Mouse (Mus musculus) left cerebral cortex, postnatal 25 days (tissue): ENCODE data around the gene Eya4. TPM values are rescaled to one million over a fixed set of nuclear protein-coding genes. Genes with fewer than 3 reads are reported as not detected.

Experiments used
- DNase-seq, 2 experiments: peaks; one replicate each; pipeline ENCODE4 v3.0.0; 2022; ENCODE audit warnings: low spot score in 2 of 2, mixed read lengths in 1 of 2
- intact Hi-C: fragments of 180-260 bp; cut with DNase I; formaldehyde crosslinking; loops from one replicate; pipeline ENCODE4 v1.15.1; 2025
- total RNA-seq, 2 experiments: library from RNA; stranded (reverse); gene quantifications; 2 replicates each; pipeline ENCODE4 v1.2.3; 2021

The Eya4 gene
- total RNA-seq: 1 to 10 TPM; 4.1 to 4.4 TPM

DNA sequence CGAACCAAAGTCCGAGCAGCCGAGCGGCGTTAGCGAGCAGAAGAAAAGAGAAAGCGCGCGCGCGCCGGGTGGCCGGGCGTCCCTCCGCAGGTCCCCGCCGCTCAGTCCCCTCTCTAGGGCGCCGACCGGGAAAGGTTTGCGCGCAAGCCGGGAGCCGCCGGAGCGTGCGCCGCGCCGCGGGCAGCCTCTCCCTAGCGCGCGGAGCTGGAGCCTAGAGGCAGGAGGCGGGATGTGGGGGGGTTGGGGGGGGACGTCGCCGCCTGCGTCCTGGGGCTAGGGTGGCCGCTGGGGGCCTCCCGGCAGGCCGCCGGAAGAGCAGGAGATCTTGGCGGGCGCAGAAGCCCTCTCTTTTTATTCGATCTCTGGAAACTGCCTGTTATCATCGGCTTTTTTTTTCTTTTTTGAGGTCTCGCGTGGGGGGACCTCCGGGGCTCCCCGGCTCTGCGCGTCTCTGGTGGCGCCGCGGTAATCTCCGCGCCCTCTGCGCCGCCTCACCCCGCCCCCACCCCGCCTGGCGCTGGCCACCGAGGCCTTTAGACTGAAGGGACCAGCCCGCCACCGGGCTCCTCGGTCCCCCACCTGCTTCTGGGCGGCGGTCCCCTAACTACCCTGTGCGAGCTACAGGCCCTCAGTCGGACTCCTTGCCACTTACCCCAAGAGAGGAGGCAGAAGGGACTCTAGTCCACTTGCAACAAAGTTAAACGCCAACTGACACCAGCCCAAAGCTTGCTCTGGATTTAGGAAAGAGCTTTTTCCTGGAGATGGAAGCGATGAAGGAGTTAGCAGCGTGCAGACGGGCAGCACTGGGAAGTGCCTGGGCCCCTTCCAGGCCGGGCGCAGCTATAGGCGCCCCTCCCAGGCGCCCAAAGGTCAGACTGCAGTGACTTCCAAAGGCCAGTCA is at the start of gene Eya4:
Gene Eya4 (minus strand): TSS at position 776 of the 901 bp plus-strand sequence.
- peak; percentile 45 to 47 for DNase-seq
- intact Hi-C loops: no loop called here

DNA sequence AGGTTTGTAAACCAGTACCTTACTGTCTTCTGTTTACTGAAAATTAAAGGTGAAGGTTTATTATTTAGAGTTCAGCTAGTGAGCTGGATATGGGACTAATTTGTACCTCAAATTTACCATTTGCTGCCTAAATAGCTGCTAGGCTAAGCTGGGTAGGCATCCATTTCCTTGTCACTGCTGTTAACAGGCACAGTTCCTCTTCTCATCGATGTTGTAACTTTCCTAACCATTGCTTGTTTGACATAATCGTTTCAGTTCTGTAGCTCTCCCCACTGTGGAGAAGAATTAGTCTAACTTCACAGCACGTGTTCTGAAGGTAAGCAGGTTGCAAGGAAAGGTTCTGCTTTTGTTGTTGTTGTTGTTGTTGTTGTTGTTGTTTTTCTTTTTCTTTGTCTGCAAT is 44.8 kb upstream of the Eya4 start:
- intact Hi-C loops: no loop called here
- DNase-seq: no peak

DNA sequence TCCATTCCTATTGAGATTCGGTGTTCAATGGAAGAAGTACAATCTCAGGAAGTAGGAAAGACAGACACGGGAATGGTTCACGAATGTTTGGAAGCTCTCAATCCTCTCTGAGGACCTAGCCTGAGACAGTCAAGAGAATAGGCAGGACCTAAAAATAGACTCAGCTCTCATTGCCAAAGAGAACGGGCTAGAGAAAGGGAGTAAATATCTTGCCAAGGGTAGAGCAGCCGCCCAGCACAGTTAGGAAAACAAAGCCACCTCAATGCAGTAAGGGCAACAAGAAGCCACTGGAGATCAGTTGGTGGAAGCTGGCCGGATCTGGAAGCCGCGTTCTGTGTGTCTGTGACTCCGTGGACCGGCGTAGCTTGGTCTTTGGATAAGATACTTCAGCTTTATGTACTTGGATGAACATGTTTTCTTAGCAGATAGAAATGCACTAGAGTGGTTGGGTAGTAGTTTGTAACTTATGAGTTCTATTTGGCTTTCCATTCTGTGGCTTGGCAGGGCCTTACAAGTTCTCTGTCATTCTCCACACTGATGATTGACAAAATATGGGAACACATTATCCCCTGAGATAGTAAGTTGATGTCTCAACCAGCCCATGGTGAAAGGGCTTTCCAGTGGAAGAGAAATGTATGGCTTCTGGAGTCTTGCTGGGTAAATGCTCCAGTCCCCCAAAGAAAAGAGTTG is 44.1 kb upstream of the Eya4 start:
- intact Hi-C loops: no loop called here

DNA sequence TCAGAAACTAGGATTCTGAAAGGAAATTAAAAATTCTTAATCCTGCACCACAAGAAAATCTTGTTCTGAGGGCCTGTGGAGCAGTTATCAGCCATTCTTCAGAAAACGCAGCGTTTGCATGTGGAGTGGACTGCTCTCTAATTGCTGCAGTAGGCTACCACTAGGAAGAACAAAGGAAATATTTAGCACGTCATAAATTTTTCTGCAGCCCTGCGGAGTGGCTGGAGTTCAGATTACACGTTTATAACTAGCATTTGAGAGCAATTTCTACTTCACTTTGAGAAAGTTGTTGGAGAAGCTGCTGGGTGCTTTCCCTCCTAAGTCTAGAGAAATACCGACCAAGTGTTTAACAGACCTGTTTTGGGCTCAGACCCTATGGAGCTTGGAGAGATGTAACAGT is 43.6 kb upstream of the Eya4 start:
- intact Hi-C loops: no loop called here
- no peak for DNase-seq

More for the DNA sequence above, 44.1 kb upstream of the Eya4 start:
- peak in 1 of 2 experiments; percentile 2 for DNase-seq

DNA sequence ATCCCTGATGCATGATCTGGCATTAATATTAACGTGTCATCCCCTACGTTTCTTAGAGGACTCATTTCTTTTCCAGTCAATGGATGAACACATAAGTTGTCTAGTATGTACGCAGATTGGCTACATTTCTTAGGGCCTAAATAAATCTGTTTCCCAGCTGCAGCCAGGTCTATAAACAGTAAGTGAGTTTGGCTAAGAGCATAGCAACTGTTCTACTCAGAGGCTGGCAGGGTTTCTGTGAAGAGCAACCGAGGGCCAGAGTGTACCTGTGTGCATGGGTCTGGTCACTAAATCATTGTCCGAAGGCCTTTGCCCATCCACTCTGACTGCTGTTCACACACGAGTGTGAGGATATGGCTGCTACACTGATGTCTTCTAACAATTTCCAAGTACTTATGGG is 13.3 kb upstream of the Eya4 start:
- intact Hi-C loops: no loop called here
- no peak for DNase-seq

DNA sequence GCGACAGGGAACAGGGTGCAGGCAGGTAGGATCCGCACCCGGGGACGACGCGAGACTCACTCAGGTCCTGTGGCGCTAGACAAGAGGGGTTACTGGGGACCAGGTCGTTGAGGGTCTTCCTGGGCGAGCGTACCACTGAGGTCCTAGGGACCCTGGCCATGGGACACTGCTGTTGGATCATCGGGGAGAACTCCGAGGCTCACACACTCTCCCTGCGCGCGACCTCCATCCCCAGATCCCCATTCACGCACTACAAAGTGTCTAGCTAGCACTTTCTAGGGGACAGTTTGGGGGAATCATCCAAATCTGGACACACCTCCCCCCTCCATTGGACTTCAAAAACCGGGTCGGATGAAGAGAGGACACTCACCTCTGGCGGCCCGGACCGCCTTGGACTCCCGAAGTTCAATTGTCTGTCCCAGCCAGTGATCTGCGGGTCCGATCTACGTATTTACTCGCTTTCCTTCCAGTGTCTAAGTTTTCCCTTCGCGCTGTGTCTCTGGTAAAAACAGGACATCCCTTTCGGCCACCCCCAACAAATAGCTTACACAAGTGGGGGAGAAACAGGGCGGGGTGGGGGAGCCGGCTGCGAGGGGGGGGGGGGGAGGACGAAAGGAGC is 1.1 kb downstream of the Eya4 start:
- intact Hi-C loops: loop anchor here (5.0 to 10.0 kb wide), 4 partner anchors 258 to 1197 kb away; no protein-coding TSS in a partner anchor
- DNase-seq: peak; percentile 5 to 9

DNA sequence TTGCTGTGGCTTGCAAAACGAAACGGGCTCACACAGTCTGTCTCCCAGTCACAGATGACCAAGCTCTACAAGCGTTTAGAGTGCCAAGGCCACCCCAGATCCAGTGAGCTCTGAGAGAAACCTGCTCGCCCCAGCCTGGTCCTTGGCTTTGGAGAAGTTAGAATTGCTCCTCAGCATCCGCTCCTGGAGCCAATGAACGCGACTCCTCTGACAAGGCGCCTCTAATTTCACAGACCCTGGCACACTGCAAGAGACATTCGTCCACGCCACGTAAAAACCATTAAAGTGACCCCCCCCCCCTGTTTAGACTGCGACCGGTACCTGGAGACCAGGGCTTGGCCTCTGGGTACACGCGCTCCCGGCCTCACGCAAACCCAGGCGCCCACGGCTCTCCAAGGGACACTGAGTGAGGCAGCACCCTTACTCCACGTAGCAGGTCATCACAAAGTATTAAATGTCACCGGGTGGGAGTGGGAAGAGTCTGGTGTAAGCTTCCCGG is 1.6 kb downstream of the Eya4 start:
- intact Hi-C loops: loop anchor here (5.0 to 10.0 kb wide), 4 partner anchors 258 to 1197 kb away; no protein-coding TSS in a partner anchor
- DNase-seq: peak in 1 of 2 experiments; percentile 7

DNA sequence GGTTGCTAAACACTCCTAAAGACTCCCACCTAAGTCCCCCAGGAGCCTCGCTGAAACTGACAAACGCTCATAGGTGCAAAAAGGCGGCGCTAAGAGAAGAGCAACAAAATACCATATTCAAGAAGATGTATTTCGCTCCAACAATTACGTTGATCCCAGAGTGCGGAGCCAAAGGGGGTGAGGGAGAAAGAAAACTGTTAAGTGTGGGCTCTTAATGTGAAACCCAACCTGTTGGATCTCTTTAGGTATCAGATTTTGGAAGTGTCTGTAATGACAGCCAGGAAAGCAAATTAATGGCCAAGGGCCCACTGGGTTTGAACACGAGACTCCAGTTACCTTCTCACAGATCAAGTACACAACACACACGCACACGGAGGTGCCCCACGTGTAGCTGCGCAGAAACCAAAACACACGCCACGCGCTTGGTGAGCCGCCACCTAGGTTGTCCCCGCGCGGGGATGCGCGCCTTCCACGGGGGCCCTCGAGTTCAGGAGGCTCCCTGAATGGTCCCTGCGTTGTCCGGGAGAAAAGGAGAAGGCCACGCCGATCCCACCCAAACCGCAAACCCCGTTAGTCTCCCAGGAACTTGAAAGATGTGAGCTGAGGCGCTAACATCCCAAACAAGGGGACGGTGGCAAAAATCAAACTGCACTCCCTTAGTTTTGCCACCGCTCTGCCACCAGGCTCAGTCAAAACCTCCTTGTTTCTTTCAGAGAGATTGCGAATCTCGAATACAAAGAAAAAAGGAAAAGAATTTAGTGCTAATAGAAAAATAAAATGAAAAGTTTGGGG is 2.3 kb downstream of the Eya4 start:
- intact Hi-C loops: loop anchor here (5.0 to 10.0 kb wide), 4 partner anchors 259 to 1196 kb away; no protein-coding TSS in a partner anchor

DNA sequence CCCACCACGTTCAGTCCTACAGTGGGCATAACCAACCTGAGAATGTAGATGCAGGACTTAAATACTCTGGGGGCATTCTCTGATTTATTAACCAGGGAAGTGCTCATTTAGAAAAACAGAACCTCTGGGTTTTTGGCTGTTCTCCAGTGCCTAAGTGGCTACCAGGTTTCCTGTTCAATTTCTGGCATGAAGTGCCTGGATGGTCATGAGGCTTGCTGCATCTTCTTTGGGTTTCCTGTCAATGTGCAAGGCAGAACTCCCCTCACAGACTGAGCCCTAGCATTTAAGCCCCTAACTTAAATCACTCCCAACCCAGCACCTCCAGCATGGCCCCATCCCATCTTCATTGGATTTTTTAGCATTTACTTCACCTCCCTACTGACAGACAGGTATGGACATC is 13.3 kb downstream of the Eya4 start:
- no peak for DNase-seq
- intact Hi-C loops: no loop called here

More for the DNA sequence above, 2.3 kb downstream of the Eya4 start:
- peak in 1 of 2 experiments; percentile 5 for DNase-seq

DNA sequence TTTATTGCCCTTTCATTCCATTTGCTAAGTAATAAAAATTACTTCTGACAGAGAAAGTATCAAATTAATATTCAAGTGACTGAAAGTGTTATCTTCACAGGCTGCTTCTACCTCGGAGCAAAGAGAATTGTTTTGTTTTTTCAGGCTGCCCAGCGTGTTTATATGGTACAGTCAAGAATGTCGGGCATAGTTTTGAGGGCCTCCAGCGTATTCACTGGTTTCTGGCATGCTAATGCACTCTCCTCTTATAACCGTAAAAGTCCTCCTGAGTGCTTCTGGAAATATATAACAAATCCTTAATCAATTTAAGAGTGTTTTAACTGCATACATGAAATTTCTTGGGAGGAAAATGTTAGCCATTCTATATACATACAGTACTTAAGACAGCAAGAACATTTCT is 17.8 kb downstream of the Eya4 start:
- intact Hi-C loops: no loop called here
- no peak for DNase-seq

DNA sequence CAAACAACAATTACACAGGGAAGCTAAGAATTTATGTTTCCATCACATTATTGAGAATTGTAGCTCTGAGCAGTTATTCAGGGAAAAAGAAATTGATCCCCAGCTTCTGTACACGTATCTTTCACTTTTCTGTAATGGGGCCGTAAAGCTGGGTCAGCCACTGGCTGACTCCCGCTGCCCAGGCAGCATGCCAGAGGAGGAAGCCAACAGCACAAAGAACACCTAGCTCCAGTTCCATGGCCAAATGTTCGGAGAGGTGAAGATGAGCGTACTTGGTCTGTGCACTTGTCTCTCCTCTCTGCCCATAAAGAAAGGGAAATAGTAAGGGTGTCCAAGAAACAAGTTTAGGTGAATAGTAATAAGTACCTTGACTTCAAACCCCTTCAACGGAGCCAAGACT is 22.9 kb downstream of the Eya4 start:
- DNase-seq: no peak
- intact Hi-C loops: no loop called here

DNA sequence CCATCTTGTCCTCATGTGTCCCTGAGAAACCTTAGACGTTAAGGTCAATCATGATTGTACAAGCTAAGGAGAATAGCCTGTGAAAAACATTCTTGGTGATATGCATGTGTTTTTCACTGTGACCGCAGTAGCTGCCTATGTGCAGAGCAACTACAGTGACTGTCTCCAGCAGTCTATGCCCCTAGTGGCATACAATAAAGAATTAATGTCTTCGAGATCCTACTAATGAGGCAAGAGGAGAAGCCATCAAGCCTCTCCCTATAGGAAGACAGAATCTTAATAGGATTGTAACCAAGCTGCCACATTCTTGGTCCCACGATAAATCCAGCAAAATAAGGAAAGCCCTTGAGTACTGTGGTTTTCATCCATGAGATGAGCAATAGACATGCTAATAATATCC is 28.3 kb downstream of the Eya4 start:
- no peak for DNase-seq
- intact Hi-C loops: no loop called here

DNA sequence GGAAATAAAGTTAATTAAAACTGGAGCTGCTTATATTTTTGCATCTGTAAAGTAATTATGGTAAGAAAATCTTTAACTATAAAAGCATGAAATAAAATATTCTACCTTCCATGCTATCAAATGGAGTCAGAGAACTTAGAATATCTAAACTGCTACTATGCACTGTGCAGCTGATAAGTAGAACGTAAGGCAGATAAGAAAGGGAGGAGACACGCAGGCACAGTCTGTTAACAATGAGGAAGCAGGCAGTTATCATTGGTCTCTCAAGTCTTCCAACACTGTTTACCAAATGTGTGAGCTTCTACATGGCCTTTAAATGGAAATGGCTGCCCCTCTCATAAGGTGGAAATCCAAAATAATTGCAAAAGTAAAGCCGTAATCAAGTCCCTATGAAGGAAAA is 55.0 kb downstream of the Eya4 start:
- DNase-seq: no peak

DNA sequence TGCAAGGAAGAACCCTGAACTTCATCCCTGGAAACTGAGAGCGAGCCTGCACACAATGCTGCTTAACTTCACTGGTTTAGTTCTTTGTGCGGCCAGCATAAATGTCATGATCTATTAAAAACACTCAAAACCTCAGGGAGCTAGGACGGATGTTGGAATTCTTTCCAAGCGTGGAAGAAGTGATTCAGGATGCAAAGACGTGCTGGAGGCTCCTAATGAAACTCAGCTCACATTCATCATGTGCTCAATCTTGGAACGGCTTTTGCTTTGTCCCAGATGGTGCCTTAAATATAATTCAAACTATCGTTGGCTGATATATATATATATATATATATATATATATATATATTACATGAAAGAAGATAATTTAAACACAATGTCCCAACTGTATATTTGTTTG is 58.1 kb downstream of the Eya4 start:
- peak in 1 of 2 experiments; percentile 6 for DNase-seq
- intact Hi-C loops: no loop called here

More for the DNA sequence above, 55.0 kb downstream of the Eya4 start:
- intact Hi-C loops: no loop called here

DNA sequence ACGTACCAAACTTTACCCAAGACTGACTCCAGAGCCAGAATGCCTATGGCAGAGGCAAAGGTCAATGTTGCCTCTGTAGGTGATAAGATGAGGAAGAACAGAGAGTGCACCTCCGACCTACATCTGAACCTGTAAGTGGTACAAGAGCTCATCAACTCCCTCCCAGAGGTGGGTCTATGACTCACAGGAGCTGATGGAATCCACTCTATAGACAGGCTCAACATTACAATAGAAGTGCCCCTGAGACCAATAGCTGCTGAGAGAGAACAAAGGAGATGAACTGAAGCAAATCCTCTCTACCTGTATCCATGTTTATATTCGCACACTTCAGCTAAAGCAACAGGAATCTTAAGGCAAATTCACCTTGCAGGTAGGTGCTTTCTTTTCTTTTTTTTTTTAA is 73.2 kb downstream of the Eya4 start:
- intact Hi-C loops: no loop called here
- DNase-seq: no peak

DNA sequence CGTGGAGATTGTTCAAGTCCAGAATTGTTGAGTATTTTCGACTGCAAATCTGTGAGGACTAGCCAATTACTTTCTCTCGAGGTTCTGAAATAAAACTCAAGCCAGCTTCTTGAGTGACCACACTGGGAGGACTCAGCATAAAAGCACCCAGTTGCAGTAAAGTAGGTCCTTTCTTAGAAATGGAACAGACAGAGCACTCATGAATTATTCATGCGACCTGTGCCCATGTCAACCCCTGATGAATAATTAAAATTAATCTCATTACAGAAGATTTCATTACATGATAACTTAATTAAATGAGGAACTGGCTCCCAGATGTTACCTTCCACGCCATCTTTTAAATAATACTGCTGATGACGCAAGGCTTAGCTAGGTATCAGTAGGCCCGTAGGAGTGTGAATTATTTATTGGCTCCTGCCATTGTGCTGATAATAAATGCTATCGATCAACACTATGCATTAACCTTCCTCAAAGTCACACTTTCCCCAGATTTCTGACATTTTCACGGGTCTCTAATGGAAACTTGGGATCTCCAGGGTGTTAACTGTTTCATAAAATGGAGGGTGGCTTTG is 79.5 kb downstream of the Eya4 start:
- intact Hi-C loops: no loop called here

DNA sequence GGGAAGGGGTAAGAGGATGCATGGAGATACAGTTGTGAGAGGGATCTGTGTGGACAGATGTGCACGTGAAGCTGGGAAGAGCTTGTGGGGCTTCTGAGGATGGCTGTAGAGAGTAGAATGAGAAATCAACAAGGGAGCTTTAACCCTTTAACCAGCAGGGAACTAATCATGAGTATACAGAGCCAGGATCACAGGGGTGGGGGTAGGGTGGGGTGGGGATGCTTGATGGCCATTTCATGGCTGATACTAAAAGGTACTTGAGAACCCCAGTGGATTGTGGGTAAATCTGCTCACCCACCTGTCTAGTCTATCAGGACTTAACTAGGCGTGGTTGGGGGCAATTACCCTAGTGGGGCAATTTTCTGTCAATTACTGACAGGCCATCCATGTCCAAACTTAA is 80.1 kb downstream of the Eya4 start:
- intact Hi-C loops: no loop called here
- DNase-seq: no peak

More for the DNA sequence above, 79.5 kb downstream of the Eya4 start:
- DNase-seq: no peak

DNA sequence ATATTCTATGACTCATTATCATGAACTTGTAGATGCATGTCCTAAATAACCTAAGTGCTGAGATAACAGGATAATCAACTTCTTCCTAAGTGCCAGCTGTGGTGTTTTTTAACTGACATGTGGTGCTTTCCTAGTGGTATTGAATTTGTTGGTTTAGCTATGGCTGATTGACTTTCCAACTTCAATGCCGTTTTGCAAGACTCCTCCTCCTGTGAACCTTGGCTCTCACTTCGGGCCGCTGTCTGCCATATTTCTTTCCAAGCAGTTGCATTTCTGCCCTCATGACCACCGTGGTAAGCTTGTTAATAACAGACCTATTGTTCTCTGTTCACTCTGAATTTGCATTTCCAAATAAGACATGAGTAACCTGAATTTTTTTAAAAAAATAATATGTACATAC is 98.4 kb downstream of the Eya4 start:
- intact Hi-C loops: no loop called here
- no peak for DNase-seq

DNA sequence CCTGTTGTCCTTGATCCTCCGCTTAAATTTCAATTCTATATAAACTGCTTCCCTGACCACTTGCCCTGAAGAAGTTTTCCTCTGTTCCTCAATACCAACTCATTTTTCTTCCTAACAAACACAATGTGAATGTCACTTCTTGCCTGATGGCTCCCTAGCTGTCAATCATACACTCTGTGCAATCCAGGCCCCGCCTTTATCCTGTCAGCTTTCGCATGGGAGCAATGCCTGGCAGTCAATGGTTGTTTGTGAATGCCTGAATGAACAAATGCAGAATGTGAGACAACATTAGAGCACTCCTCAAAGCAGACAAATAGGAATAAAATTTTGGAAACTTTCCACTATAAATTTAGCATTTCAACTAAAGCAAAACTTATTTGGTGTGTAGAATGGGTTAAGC is 104.1 kb downstream of the Eya4 start:
- intact Hi-C loops: no loop called here
- no peak for DNase-seq
